Mouse (Mus musculus) c-Kit-positive CD71-positive TER-119-positive erythroid progenitor cells, embryonic 14.5 days (primary cell): ENCODE measurements at regions not wholly inside any gene's neighbourhood (a gene's known extent, or its start where the extent isn't known, plus 50 kb on each side); places are given as distances from the start of the nearest gene placed in this dataset.
"Not testable (repeated sequence)": the region's sequence is repeated elsewhere in the genome, so short reads cannot be mapped to it uniquely, and the experiment has no call there.

Experiments used
- DNase-seq: peaks from one replicate; pipeline ENCODE4 v3.0.0-alpha.2; 2013; ENCODE audit warnings: low spot score

- DNase-seq, result no peak
Observed at GRCm38 (mm10) chr16:50533881-50534280, 57.1 kb downstream of the Ccdc54 start.

GRCm38 (mm10) chr16:50529511-50530416 lies 61.2 kb downstream of the Ccdc54 start:
- DNase-seq, result peak; percentile 40

DNA sequence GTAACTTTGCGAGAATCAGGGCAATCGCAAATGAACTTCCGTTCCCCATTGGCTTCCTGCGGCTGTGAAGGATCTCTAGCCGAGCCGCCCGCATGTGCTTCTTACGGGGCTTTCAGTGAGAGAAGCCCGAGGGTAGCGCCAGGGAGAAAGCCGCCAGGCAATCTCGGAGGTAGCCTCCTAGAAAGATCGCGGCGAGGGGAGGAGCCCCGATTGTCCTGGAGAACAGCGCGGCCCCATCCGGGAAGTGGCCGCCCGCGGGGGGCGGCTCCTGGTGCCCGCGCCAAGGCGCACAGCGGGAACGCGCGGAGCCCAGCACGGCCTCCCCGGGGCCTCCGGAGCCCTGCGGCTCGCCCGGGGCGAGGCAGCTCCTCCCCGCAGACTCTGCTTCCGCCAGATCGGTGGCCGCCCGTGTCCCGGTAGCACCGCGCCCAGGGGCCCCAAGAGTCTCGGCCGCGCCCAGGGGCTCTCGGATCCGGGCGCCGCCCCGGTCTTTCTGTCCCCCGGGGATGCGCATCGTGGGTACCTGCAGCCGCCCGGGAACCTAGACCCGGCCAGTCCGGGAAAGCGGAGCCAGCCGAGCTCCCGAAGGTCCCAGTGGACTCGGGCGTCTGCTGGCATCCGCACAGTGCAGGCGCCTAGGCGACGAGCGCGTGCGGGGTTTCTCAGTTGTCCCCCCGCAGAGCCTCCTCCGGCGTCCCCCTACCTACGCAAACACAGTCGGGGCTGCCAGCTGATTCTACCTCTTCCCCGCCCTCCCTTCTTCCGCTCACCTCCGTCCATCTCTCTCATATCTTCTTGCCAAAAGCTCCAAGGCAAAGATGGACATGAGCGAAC lies 62.1 kb downstream of the Ccdc54 start:
- peak; percentile 7 for DNase-seq

- DNase-seq, result no peak
Observed at GRCm38 (mm10) chr16:50528355-50528676, 62.6 kb downstream of the Ccdc54 start.

- not testable (repeated sequence) for DNase-seq
Observed at GRCm38 (mm10) chr16:50526930-50527329, 64.0 kb downstream of the Ccdc54 start.

- no peak for DNase-seq
Observed at GRCm38 (mm10) chr16:50525934-50526366, 65.0 kb downstream of the Ccdc54 start.

DNA sequence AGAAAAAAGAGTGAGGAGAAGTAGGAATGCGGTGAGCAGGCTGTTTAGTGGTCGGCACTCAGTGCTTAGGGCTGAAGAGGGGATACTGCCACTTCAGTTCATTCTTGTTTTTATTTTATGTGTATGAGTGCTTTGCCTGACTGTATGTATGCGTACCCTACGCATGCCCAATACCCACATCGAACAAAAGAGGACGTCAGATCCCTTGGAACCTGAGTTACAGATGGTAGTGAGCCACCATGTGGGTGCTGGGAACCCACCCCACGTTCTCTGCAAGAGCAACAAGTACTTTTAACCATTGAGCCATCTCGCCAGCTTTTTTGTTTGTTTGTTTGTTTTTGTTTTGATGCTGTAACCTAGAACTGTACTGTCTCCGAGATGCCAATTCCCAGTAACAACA lies 65.5 kb downstream of the Ccdc54 start:
- no peak for DNase-seq

GRCm38 (mm10) chr16:50519610-50520009 lies 71.3 kb downstream of the Ccdc54 start:
- DNase-seq, result no peak

- no peak for DNase-seq
Observed at GRCm38 (mm10) chr16:50516579-50516978, 74.4 kb downstream of the Ccdc54 start.

- no peak for DNase-seq
Observed at GRCm38 (mm10) chr16:50515039-50515438, 75.9 kb downstream of the Ccdc54 start.

GRCm38 (mm10) chr16:50512080-50512479 lies 78.9 kb downstream of the Ccdc54 start:
- no peak for DNase-seq

- DNase-seq, result no peak
Observed at GRCm38 (mm10) chr16:50509529-50509895, 77.3 kb upstream of the Bbx start.

- no peak for DNase-seq
Observed at GRCm38 (mm10) chr16:50508673-50509528, 76.7 kb upstream of the Bbx start.

GRCm38 (mm10) chr16:50504619-50505018 lies 72.4 kb upstream of the Bbx start:
- DNase-seq, result no peak

DNA sequence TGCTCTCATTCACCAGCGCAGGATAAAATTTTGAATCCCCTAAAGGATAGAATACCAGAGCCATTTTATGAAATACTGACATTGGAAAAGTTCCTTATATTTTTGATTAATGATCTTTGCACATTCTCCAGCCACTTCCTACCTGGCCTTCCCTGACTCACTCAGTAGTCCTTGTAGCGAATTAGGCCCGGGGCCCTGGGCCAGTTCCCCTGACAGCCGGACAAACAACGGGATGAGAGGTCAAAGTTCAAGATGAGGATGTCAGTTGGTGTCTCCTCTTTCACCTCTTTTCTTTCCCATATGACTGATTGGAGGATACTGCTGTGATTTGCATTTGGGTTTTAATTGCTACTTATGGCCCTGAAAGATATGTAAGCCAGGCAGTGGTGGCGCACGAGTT lies 66.7 kb upstream of the Bbx start:
- DNase-seq, result no peak

DNA sequence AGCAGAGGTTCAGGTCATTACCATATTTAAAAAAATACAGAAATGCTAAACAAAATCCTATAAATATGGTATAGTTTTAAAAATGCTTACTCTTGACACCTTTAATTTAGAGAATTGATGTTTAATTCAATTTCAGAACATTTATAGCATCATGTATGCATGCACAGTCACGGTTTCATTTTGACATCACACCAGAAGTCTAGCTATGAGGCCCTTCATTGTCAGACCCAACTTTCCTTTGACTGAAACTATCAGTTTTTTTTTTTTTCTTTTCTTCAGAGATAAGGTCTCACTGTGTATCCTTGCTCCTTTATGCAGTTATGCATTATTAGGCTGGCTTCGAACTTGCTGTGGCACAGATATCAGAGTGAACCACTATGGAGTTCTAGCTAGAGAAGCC lies 61.5 kb upstream of the Bbx start:
- DNase-seq, result no peak

DNA sequence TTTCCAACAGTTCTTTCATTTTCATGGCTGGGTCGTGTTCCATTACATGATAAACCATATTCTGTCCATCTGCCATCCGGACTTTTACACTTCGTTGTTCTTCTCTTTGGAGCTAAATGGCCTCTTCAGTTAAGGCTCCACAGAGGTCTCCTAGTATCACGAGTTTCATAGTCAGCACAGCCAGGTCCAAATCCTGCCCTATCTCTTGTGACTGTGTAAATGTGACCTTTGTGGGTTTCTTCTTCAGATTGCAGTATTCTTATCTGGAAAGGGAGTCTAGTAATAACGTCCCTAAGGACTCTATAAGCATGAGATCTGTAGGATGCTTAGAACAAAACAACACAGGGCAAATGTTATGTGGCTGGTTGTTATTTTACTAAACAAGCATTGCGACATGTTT lies 57.1 kb upstream of the Bbx start:
- no peak for DNase-seq

DNA sequence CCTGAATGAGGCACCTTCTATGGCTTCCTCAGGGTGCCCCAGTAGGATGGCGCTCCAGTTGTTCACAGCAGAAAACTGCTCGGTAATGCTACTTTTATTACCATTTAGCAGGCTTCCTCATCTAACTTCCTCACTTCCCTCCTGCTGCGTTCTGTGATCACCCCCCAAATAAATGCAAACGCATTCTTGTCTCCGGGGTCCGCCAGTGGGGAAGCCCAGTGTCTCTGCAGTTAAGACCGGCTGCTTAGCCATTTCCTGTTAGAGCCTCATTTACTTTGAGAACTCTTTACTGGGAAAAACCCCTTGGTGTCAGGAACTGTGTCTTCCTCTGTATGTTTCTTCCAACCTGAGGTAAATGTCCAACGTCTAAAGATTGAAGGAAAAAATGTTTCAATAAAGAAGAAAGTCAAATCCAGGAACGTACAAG lies 50.2 kb upstream of the Bbx start:
- DNase-seq, result no peak
